Mouse (Mus musculus) forebrain, embryonic 12.5 days (tissue): ENCODE measurements at regions not wholly inside any gene's neighbourhood (a gene's known extent, or its start where the extent isn't known, plus 50 kb on each side); places are given as distances from the start of the nearest gene placed in this dataset.
"Not testable (repeated sequence)": the region's sequence is repeated elsewhere in the genome, so short reads cannot be mapped to it uniquely, and the experiment has no call there.

Experiments
- ATAC-seq: fragments of 200-750 bp; cut with Nextera tagmentation; 2 replicates; pipeline ENCODE4 v1.8.0; 2017; ENCODE audit warnings: moderate TSS enrichment; ENCODE audit not compliant: low FRiP score
- H3K27ac ChIP-seq: fragments of 300-500 bp; sonication (generic); 2 replicates; pipeline ENCODE4 v1.5.1; 2016; ENCODE audit warnings: mild to moderate bottlenecking
- H3K27me3 ChIP-seq: fragments of 300-500 bp; sonication (generic); 2 replicates; pipeline ENCODE4 v1.6.1; 2016; ENCODE audit warnings: mild to moderate bottlenecking
- H3K36me3 ChIP-seq: fragments of 300-500 bp; sonication (generic); replicated peaks from 2 replicates; pipeline ENCODE4 v1.6.1; 2016; ENCODE audit warnings: mild to moderate bottlenecking
- H3K4me1 ChIP-seq: fragments of 300-500 bp; sonication (generic); 2 replicates; pipeline ENCODE4 v1.6.1; 2016
- H3K4me2 ChIP-seq: fragments of 300-500 bp; sonication (generic); 2 replicates; pipeline ENCODE4 v1.6.1; 2016; ENCODE audit warnings: mild to moderate bottlenecking, moderate library complexity
- H3K4me3 ChIP-seq: fragments of 300-500 bp; sonication (generic); replicated peaks from 2 replicates; pipeline ENCODE4 v1.5.1; 2016; ENCODE audit warnings: mild to moderate bottlenecking
- H3K9ac ChIP-seq: fragments of 300-500 bp; sonication (generic); 2 replicates; pipeline ENCODE4 v1.6.1; 2016; ENCODE audit warnings: mild to moderate bottlenecking
- H3K9me3 ChIP-seq: fragments of 300-500 bp; sonication (generic); 2 replicates; pipeline ENCODE4 v1.6.1; 2016
- WGBS: fragments of 180-500 bp; shearing (Covaris S2); methylation state at CpG from one replicate; pipeline ENCODE4 v1.1.7; 2016; 5-methylcytosine and 5-hydroxymethylcytosine counted together

- H3K9ac ChIP-seq, result no peak overlapping the region
- no peak overlapping the region for H3K4me3 ChIP-seq
- ATAC-seq, result no peak
- WGBS, result 55% methylated on average over 9 of the region's 9 CpGs
- H3K4me1 ChIP-seq, result no peaks in the 10 kb centered on the region
- no peaks in the 10 kb centered on the region for H3K36me3 ChIP-seq
- H3K4me2 ChIP-seq, result no peak overlapping the region
- H3K27ac ChIP-seq, result no peak overlapping the region
- H3K27me3 ChIP-seq, result no peaks in the 10 kb centered on the region
- no peaks in the 10 kb centered on the region for H3K9me3 ChIP-seq
These were observed 173.5 kb upstream of the Arrdc3 start for GRCm38 (mm10) chr13:80709531-80710306.

GRCm38 (mm10) chr13:80719313-80719712 is 163.9 kb upstream of the Arrdc3 start:
- no peaks in the 10 kb centered on the region for H3K9me3 ChIP-seq
- H3K4me2 ChIP-seq, result no peak overlapping the region
- H3K36me3 ChIP-seq, result no peaks in the 10 kb centered on the region
- H3K4me1 ChIP-seq, result peaks cover 5% of the 10 kb centered on the region
- WGBS, result 79% methylated on average over 3 of the region's 3 CpGs
- ATAC-seq, result no peak
- no peaks in the 10 kb centered on the region for H3K27me3 ChIP-seq
- H3K4me3 ChIP-seq, result no peak overlapping the region
- no peak overlapping the region for H3K9ac ChIP-seq
- no peak overlapping the region for H3K27ac ChIP-seq

- no peaks in the 10 kb centered on the region for H3K9me3 ChIP-seq
- no peaks in the 10 kb centered on the region for H3K27me3 ChIP-seq
- H3K4me3 ChIP-seq, result no peak overlapping the region
- H3K4me2 ChIP-seq, result no peak overlapping the region
- H3K36me3 ChIP-seq, result no peaks in the 10 kb centered on the region
- H3K27ac ChIP-seq, result no peak overlapping the region
- peaks cover 5% of the 10 kb centered on the region for H3K4me1 ChIP-seq
- no peak overlapping the region for H3K9ac ChIP-seq
- WGBS, result 35% methylated on average over 4 of the region's 4 CpGs
- ATAC-seq, result no peak
These were observed 159.8 kb upstream of the Arrdc3 start for GRCm38 (mm10) chr13:80723215-80724006.

- Histone ChIP-seq H3K36me3 (no peaks in the 10 kb centered on the region), H3K4me3 (no peak overlapping the region), H3K9ac (no peak overlapping the region), H3K27me3 (no peaks in the 10 kb centered on the region), H3K27ac (no peak overlapping the region), H3K4me1 (no peaks in the 10 kb centered on the region), H3K4me2 (no peak overlapping the region), H3K9me3 (no peaks in the 10 kb centered on the region)
- WGBS, result 92% methylated on average over 5 of the region's 5 CpGs
- no peak for ATAC-seq
These were observed 154.0 kb upstream of the Arrdc3 start for GRCm38 (mm10) chr13:80729202-80729601.

- Histone ChIP-seq H3K4me3 (no peak overlapping the region), H3K27me3 (0 out of 2 replicates have a peak, but pooled peaks cover 3% of the 10 kb centered on the region), H3K27ac (no peak overlapping the region), H3K4me2 (no peak overlapping the region), H3K9ac (no peak overlapping the region), H3K9me3 (no peaks in the 10 kb centered on the region), H3K36me3 (no peaks in the 10 kb centered on the region), H3K4me1 (no peaks in the 10 kb centered on the region)
- WGBS, result 65% methylated on average over 2 of the region's 2 CpGs
- ATAC-seq, result no peak; the same call in 1 of the 2 replicates
These were observed 137.2 kb upstream of the Arrdc3 start for GRCm38 (mm10) chr13:80745991-80746390.

GRCm38 (mm10) chr13:80747022-80747421 is 136.2 kb upstream of the Arrdc3 start:
- H3K4me2 ChIP-seq, H3K9me3 ChIP-seq, H3K27me3 ChIP-seq, H3K9ac ChIP-seq, H3K4me1 ChIP-seq, H3K27ac ChIP-seq, H3K4me3 ChIP-seq, H3K36me3 ChIP-seq: not testable (repeated sequence)
- peak; percentile 57; the same call in 1 of the 2 replicates for ATAC-seq
- WGBS, result 47% methylated on average over 6 of the region's 6 CpGs
